Mouse (Mus musculus) forebrain, embryonic 10.5 days (tissue): ENCODE measurements around the gene Hist1h2bl. TPM values are rescaled to one million over a fixed set of nuclear protein-coding genes. Genes with fewer than 3 reads are reported as not detected.

Source experiments
- microRNA-seq: library from miRNA; unstranded; fragments of <30 nt; microRNA quantifications from one replicate; pipeline ENCODE4, GENCODE M21; 2017
- polyA plus RNA-seq: library from polyadenylated mRNA; unstranded; fragments of >200 nt; fragmentation: Nextera tagmentation; extraction: Ambion mirVana; gene quantifications from 2 replicates; pipeline ENCODE4 v1.2.1, GENCODE M21; 2016

Hist1h2bl gene
- polyA plus RNA-seq, 1 experiment from 2014 or later, result 1.5 TPM

Small RNA genes lying within 50 kb of the gene (microRNA-seq; reads per million reads assigned to microRNA genes)
- not detected for gene Gm44357
- gene Gm44367, result not detected
- gene Gm44454, result not detected

Other genes starting within 250 kb of the Hist1h2bl start
- gene Nkapl, start 247.6 kb downstream of the Hist1h2bl start, polyA plus RNA-seq, result 2.5 and 3.2 TPM in 2 replicates
- gene Zkscan4, start 237.2 kb downstream of the Hist1h2bl start, polyA plus RNA-seq, result 3.7 and 4.0 TPM in 2 replicates
- 1.1 TPM in 1 of 2 replicates, not detected in the other for gene Gm10065, start 236.7 kb downstream of the Hist1h2bl start, polyA plus RNA-seq
- 0.29 and 0.31 TPM in 2 replicates for gene AK157302, start 220.9 kb downstream of the Hist1h2bl start, polyA plus RNA-seq
- 4.7 and 6.9 TPM in 2 replicates for gene Gm11273, start 214.7 kb downstream of the Hist1h2bl start, polyA plus RNA-seq
- gene Zkscan8, start 185.0 kb downstream of the Hist1h2bl start, polyA plus RNA-seq, result 7.0 and 9.1 TPM in 2 replicates
- 0.15 and 0.20 TPM in 2 replicates for gene Olfr1366, start 173.3 kb downstream of the Hist1h2bl start, polyA plus RNA-seq
- gene Olfr1535, start 156.2 kb downstream of the Hist1h2bl start, polyA plus RNA-seq, result not detected in 2 replicates
- not detected in 2 replicates for gene Olfr1364, start 134.4 kb downstream of the Hist1h2bl start, polyA plus RNA-seq
- not detected in 2 replicates for gene Olfr1362, start 102.1 kb downstream of the Hist1h2bl start, polyA plus RNA-seq
- gene Olfr11, start 73.6 kb downstream of the Hist1h2bl start, polyA plus RNA-seq, result not detected in 2 replicates
- gene Olfr1361, start 52.8 kb downstream of the Hist1h2bl start, polyA plus RNA-seq, result not detected in 2 replicates
- not detected in 2 replicates for gene Olfr1360, start 38.7 kb downstream of the Hist1h2bl start, polyA plus RNA-seq
- not detected in 2 replicates for gene Olfr1359, start 18.0 kb downstream of the Hist1h2bl start, polyA plus RNA-seq
- gene Hist1h2ai, start 279 bp upstream of the Hist1h2bl start, polyA plus RNA-seq, result 11.9 and 12.0 TPM in 2 replicates
- gene Hist1h3h, start 1.5 kb upstream of the Hist1h2bl start, polyA plus RNA-seq, result 9.4 and 11.1 TPM in 2 replicates
- 5.3 and 5.6 TPM in 2 replicates for gene Hist1h2bm, start 5.9 kb upstream of the Hist1h2bl start, polyA plus RNA-seq
- gene Hist1h4j, start 18.9 kb upstream of the Hist1h2bl start, polyA plus RNA-seq, result 0.97 and 1.8 TPM in 2 replicates
- 1.8 and 5.8 TPM in 2 replicates for gene Hist1h4k, start 34.4 kb upstream of the Hist1h2bl start, polyA plus RNA-seq
- 17.5 and 18.1 TPM in 2 replicates for gene Hist1h2ak, start 37.7 kb upstream of the Hist1h2bl start, polyA plus RNA-seq
- 1.6 and 1.8 TPM in 2 replicates for gene Hist1h2bn, start 38.0 kb upstream of the Hist1h2bl start, polyA plus RNA-seq
- gene Hist1h1b, start 64.5 kb upstream of the Hist1h2bl start, polyA plus RNA-seq, result 37.0 and 43.0 TPM in 2 replicates
- 120 and 124 TPM in 2 replicates for gene Hist1h3i, start 67.2 kb upstream of the Hist1h2bl start, polyA plus RNA-seq
- 11.9 and 17.4 TPM in 2 replicates for gene Hist1h2an, start 71.1 kb upstream of the Hist1h2bl start, polyA plus RNA-seq
- 4.3 and 4.8 TPM in 2 replicates for gene Hist1h2bp, start 71.3 kb upstream of the Hist1h2bl start, polyA plus RNA-seq
- gene Hist1h2bq, start 94.1 kb upstream of the Hist1h2bl start, polyA plus RNA-seq, result 19.8 and 21.9 TPM in 2 replicates
- 4.2 TPM in 1 of 2 replicates, not detected in the other for gene Hist1h2ao, start 94.3 kb upstream of the Hist1h2bl start, polyA plus RNA-seq
- gene Hist1h4m, start 95.6 kb upstream of the Hist1h2bl start, polyA plus RNA-seq, result not detected in 2 replicates
- 9.3 and 9.4 TPM in 2 replicates for gene Hist1h4n, start 116.1 kb upstream of the Hist1h2bl start, polyA plus RNA-seq
- 6,723 and 6,843 TPM in 2 replicates for gene Hist1h2ap, start 117.4 kb upstream of the Hist1h2bl start, polyA plus RNA-seq
- gene Hist1h2br, start 117.6 kb upstream of the Hist1h2bl start, polyA plus RNA-seq, result 20.1 and 23.1 TPM in 2 replicates
- 24.3 and 26.8 TPM in 2 replicates for gene Zfp184, start 229.0 kb upstream of the Hist1h2bl start, polyA plus RNA-seq